Mouse (Mus musculus) large intestine, adult 2 months (tissue): Measurements from ENCODE around the gene Spock2. TPM values are rescaled to one million over a fixed set of nuclear protein-coding genes. Genes with fewer than 3 reads are reported as not detected.
"Not testable (repeated sequence)": the region's sequence is repeated elsewhere in the genome, so short reads cannot be mapped to it uniquely, and the experiment has no call there.

ENCODE experiments used
- DNase-seq: peaks from one replicate; pipeline ENCODE4 v3.0.0-alpha.2; 2012; ENCODE audit warnings: low read depth, low spot score
- WGBS: fragments of 180-500 bp; shearing (Covaris S2); methylation state at CpG from one replicate; pipeline ENCODE4 v1.1.7; 2018; 5-methylcytosine and 5-hydroxymethylcytosine counted together
- polyA plus RNA-seq: library from polyadenylated mRNA; depleted of rRNA; stranded (reverse); fragments of >200 nt; gene quantifications from 2 replicates; pipeline ENCODE4 v1.2.3, GENCODE M21; 2012; rRNA removed

Spock2 gene
- polyA plus RNA-seq, 1 experiment, result 3.7 TPM

DNA sequence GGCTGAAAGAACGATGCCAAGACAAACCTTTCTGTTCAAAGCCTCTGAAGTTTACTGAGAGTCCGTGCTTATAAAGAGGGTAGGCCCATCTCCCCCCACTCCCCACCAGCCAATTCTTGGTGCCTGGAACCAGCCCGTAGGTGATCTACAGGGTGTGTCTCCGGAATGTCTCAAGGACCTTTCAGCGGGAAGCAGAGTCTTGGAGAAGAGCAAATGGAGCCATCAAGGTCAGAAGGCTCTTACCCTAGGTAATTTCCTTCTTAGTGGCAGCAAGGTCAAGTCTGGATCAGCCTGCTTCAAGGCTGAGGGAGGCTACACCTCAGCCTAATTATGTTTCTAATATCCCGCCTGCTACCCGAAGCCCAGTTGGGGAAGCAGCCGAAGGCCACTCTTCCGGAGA, 69.3 kb downstream of the Spock2 start:
- WGBS, result 72% methylated on average over 9 of the region's 9 CpGs
- not testable (repeated sequence) for DNase-seq

Other genes with a start within 250 kb of the Spock2 start
- 49.2 and 63.1 TPM in 2 replicates for gene Dnajb12, start 226.7 kb upstream of the Spock2 start, polyA plus RNA-seq
- 28.2 and 37.7 TPM in 2 replicates for gene Ddit4, start 154.4 kb upstream of the Spock2 start, polyA plus RNA-seq
- gene Ascc1, start 103.4 kb upstream of the Spock2 start, polyA plus RNA-seq, result 18.8 and 21.2 TPM in 2 replicates
- 56.3 and 60.6 TPM in 2 replicates for gene Anapc16, start 103.1 kb upstream of the Spock2 start, polyA plus RNA-seq
- gene Chst3, start 113.0 kb downstream of the Spock2 start, polyA plus RNA-seq, result 3.1 and 3.3 TPM in 2 replicates
- 644 and 784 TPM in 2 replicates for gene Psap, start 171.4 kb downstream of the Spock2 start, polyA plus RNA-seq
- 22.6 and 40.7 TPM in 2 replicates for gene Vsir, start 240.6 kb downstream of the Spock2 start, polyA plus RNA-seq